Mouse (Mus musculus): ENCODE data around the gene Gprc5a.

The Gprc5a gene

GRCm38 (mm10) chr6:135074405-135074947 is 9.0 kb downstream of the Gprc5a start:
- 63% methylated on average over 6 of the region's 6 CpGs for WGBS

- 84% methylated on average over 3 of the region's 3 CpGs for WGBS
These were observed 10.8 kb downstream of the Gprc5a start for GRCm38 (mm10) chr6:135076202-135076601.

GRCm38 (mm10) chr6:135078420-135078819 is 13.0 kb downstream of the Gprc5a start:
- 57% methylated on average over 12 of the region's 12 CpGs for WGBS

GRCm38 (mm10) chr6:135083991-135084502 is 18.6 kb downstream of the Gprc5a start:
- WGBS = 83% methylated on average over 10 of the region's 10 CpGs

GRCm38 (mm10) chr6:135085703-135086102 is 20.3 kb downstream of the Gprc5a start:
- WGBS = 92% methylated on average over 1 of the region's 1 CpGs

GRCm38 (mm10) chr6:135087721-135088451 is 22.4 kb downstream of the Gprc5a start:
- 9% methylated on average over 19 of the region's 19 CpGs for WGBS

- WGBS = 30% methylated on average over 8 of the region's 8 CpGs
These were observed 24.3 kb downstream of the Gprc5a start for GRCm38 (mm10) chr6:135089786-135090185.

GRCm38 (mm10) chr6:135090661-135091060 is 25.2 kb downstream of the Gprc5a start:
- WGBS = 75% methylated on average over 4 of the region's 4 CpGs

GRCm38 (mm10) chr6:135092798-135093470 is 27.5 kb downstream of the Gprc5a start:
- WGBS = 56% methylated on average over 12 of the region's 12 CpGs

GRCm38 (mm10) chr6:135100787-135101472 is 35.5 kb downstream of the Gprc5a start:
- 81% methylated on average over 15 of the region's 15 CpGs for WGBS

GRCm38 (mm10) chr6:135102736-135103303 is 37.4 kb downstream of the Gprc5a start:
- 77% methylated on average over 5 of the region's 5 CpGs for WGBS

- 68% methylated on average over 6 of the region's 6 CpGs for WGBS
These were observed 41.6 kb downstream of the Gprc5a start for GRCm38 (mm10) chr6:135107014-135107413.

- WGBS = 49% methylated on average over 7 of the region's 7 CpGs
These were observed 47.1 kb downstream of the Gprc5a start for GRCm38 (mm10) chr6:135112411-135113113.

GRCm38 (mm10) chr6:135113114-135113436 is 47.6 kb downstream of the Gprc5a start:
- 49% methylated on average over 6 of the region's 6 CpGs for WGBS

- 91% methylated on average over 8 of the region's 8 CpGs for WGBS
These were observed 51.0 kb downstream of the Gprc5a start for GRCm38 (mm10) chr6:135116479-135116878.

- 89% methylated on average over 5 of the region's 5 CpGs for WGBS
These were observed 52.7 kb downstream of the Gprc5a start, which contains the start of gene Gprc5d for GRCm38 (mm10) chr6:135118183-135118582. Gene Gprc5d, minus strand, starts transcription at chr6:135118283.

- 43% methylated on average over 5 of the region's 5 CpGs for whole genome bisulfite sequencing
These were observed 59.4 kb downstream of the Gprc5a start for GRCm38 (mm10) chr6:135124755-135125380.

GRCm38 (mm10) chr6:135133086-135133485 is 67.6 kb downstream of the Gprc5a start:
- 69% methylated on average over 7 of the region's 7 CpGs for WGBS

- 61% methylated on average over 9 of the region's 9 CpGs for WGBS
These were observed 68.0 kb downstream of the Gprc5a start for GRCm38 (mm10) chr6:135133486-135133885.
